Mouse (Mus musculus): ENCODE measurements around the gene Luzp1. TPM values are rescaled to one million over a fixed set of nuclear protein-coding genes. Genes with fewer than 3 reads are reported as not detected.
A peak's percentile ranks its signal among the peaks of the same experiment; 100 is the strongest.

Luzp1 gene
- polyA plus RNA-seq (2016; fragmentation: Nextera tagmentation; extraction: Ambion mirVana) = 108 and 133 TPM in 2 replicates

DNA sequence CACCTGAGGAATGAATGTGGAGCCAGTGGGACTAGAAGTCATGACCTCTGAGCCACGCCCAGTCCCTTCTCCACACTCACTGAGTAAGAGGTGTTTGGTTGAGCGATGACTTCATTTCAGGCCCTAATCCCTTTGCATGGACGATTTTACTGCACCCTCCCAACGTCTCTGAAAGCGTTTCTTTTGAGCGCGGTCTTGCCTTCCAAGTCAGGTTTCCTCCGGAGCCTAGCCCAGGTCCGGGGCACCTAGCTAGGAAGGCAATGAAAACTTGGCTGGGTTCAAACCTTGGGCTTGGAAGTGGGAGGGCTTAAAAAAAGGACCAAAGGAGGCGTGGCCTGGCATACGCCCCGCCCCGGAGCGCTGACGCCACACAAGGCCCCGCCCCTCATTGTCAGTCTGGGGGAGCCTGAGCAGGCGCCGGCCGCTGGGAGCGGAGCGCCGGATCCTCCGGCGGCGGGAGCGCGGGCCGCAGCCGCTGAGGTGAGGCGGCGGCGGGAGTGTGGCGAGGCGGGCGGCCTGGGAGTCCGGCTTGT is at the start of gene Luzp1:
Gene Luzp1, plus strand, starts transcription at position 391 of the 533 bp plus-strand sequence.
- Histone ChIP-seq H3K9me3 (no peaks in the 10 kb centered on the region), H3K27me3 (ENCODE audit: insufficient read depth, poor library complexity, severe bottlenecking) (peaks cover 20% of the 10 kb centered on the region), H3K4me3 (peak within 1 kb of the TSS; percentile 84), H3K4me1 (replicated peaks) (peaks cover 51% of the 10 kb centered on the region), H3K36me3 (no peaks in the 10 kb centered on the region), H3K27ac (peak within 1 kb of the TSS; percentile 95)
- WGBS = 2% methylated on average over 36 of the region's 36 CpGs
- DNase-seq (ENCODE audit: low spot score) = peak; percentile 94

DNA sequence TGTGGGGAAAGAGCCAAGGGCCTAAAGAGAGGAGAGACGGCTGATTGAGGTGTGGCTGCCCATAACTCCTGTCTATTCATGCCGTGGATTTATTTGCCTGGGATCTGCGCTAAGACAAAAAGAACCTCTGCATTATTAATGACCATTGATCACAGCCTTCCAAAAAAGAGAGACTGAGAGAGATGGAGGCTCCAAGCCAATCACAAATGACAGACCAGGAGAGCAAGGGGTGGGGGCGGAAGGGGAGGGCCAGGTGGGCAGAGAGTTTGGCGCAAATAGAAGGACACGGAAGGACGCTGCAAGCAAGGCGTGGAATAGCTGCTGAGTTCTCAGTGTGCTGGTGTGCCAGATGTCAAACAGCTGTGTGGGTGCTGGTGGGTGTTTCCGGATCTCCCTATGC is 46.3 kb upstream of the Luzp1 start, which contains the start of gene Htr1d:
Gene Htr1d, plus strand, starts transcription at position 301 of the 400 bp plus-strand sequence.
- 82% methylated on average over 9 of the region's 9 CpGs for WGBS
- Histone ChIP-seq H3K36me3 (no peaks in the 10 kb centered on the region), H3K27me3 (ENCODE audit: insufficient read depth, poor library complexity, severe bottlenecking) (peaks cover 93% of the 10 kb centered on the region), H3K9me3 (no peaks in the 10 kb centered on the region), H3K4me3 (peak within 1 kb of the TSS; percentile 59), H3K27ac (peak within 1 kb of the TSS; percentile 76), H3K4me1 (replicated peaks) (peaks cover 51% of the 10 kb centered on the region)
- DNase-seq (ENCODE audit: low spot score) = no peak

DNA sequence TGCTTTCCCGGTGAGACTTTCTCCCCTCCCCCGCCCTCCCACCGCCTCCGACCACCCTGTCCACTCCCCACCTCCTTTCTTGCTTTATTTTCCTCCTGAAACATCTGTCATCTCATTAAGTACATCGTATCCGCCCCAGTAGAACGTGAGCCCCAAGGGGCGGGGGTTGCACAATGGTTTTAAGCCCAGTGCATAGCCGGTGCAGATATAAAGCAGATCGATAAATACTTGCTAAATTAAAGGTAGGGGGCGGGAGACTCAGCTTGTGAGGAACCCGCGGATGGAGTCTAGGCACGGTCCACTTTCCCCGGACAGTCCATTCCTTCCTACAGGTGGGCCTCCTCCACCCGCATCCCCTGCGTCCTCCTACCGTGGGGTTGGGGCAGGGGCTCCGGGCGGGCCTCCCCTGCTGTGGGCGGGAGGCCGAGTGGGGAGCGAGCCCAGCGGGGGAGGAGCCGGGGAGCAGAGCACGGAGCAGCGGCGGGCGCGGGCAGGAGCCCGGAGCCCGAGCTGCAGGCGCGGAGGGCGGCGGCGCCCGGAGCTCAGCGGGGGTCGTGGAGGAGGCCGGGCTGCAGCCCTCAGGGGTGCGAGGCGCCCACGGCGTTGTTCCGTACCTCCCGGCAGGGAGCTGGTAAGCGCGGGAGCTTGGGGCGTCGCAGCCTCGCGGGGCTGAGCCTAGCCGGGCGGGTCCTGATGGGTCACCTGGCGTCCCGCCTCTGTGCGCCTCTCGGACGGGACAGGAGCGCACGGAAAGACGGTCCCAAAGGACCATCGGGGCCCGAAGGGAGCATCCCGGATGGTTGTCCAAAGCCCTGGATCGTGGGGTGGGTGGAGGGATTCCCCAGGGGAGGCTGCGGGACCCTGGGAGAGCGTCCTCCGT is 45.2 kb upstream of the Luzp1 start:
- H3K4me3 ChIP-seq = peak overlapping the region; percentile 59
- H3K36me3 ChIP-seq = no peaks in the 10 kb centered on the region
- peaks cover 92% of the 10 kb centered on the region for H3K27me3 ChIP-seq (ENCODE audit: insufficient read depth, poor library complexity, severe bottlenecking)
- H3K9me3 ChIP-seq = no peaks in the 10 kb centered on the region
- peaks cover 44% of the 10 kb centered on the region for H3K4me1 ChIP-seq (replicated peaks)
- peak overlapping the region; percentile 76 for H3K27ac ChIP-seq
- WGBS = 3% methylated on average over 70 of the region's 70 CpGs
- DNase-seq (ENCODE audit: low spot score) = peak; percentile 37

DNA sequence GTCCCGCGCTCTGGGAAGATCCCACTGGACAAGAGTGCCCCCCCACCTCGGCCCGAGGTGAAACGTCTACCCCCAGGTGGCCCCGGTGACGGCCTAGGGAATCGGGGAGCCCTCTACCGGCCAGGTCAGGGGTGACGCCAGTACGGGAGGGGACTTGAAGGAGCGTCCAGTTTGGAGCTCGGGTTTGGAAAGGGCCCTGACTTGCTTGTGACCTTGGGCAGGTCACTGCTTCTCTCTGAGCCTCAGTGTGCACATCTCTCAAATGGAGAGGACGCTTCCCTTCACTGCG is 44.6 kb upstream of the Luzp1 start:
- WGBS = 4% methylated on average over 15 of the region's 15 CpGs
- Histone ChIP-seq H3K4me3 (peak overlapping the region; percentile 59), H3K27me3 (ENCODE audit: insufficient read depth, poor library complexity, severe bottlenecking) (peaks cover 94% of the 10 kb centered on the region), H3K4me1 (replicated peaks) (peaks cover 44% of the 10 kb centered on the region), H3K27ac (peak overlapping the region; percentile 76; the same call in 1 of the 2 replicates), H3K9me3 (no peaks in the 10 kb centered on the region), H3K36me3 (no peaks in the 10 kb centered on the region)
- DNase-seq (ENCODE audit: low spot score) = no peak

DNA sequence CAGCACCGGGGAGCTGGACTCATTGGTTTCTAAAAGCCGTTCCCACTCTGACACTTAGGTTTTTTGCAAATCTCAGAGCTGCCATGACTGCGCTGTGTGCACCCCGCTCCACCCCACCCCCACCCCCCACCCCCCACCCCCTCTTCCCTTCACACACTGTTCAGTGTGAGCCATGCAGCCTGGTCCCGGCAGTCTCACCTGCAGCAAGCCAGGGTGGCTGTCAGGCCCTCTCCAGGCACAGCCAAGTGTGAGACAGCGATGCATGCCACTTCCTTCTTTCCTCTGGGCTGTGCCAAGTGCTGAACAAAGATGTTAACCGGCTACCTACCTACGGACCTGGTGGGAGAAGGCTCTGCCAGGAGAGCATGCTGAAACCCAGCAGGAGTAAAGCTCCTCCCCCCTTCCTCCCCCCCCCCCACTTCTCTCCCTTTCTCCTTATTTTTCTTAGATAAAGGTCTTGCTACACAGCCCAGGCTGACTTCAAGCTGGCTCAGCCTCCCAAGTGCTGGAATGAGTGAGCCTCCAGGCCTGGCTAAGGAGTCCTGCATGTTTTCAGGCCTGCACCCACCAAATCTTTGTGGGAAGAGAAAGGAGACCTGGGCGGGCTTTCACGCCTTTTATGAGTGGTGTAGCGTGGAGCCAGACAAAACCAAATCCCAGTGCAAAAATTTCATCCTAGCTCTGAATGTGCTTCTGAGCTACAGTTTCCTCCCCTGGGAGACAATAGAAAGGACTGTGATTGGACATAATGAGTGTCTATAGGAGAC is 38.8 kb upstream of the Luzp1 start:
- Histone ChIP-seq H3K27ac (peak overlapping the region; percentile 76), H3K9me3 (no peaks in the 10 kb centered on the region)

DNA sequence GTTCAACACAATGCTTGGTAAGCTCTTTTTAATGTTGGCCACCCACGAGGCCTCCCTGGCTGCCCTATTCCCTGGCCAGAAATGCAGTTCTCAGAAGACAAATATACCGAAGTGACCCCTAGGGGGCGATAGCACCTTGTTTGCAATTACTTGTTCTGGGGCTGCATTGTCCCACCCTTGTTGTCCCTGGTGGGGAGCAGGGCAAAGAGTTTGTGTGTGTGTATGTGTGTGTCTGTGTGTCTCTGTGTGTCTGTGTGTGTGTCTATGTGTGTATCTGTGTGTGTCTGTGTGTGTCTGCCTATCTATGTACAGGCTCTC is 38.2 kb upstream of the Luzp1 start:
- H3K27ac ChIP-seq = peak overlapping the region; percentile 76; the same call in 1 of the 2 replicates
- peaks cover 39% of the 10 kb centered on the region for H3K27me3 ChIP-seq (ENCODE audit: insufficient read depth, poor library complexity, severe bottlenecking)
- H3K4me1 ChIP-seq (replicated peaks) = peaks cover 26% of the 10 kb centered on the region
- no peaks in the 10 kb centered on the region for H3K9me3 ChIP-seq
- 0% methylated on average over 3 of the region's 3 CpGs for WGBS
- H3K4me3 ChIP-seq = 0 out of 2 replicates have a peak overlapping the region, but pooled peaks have one; percentile 16
- DNase-seq (ENCODE audit: low spot score) = peak; percentile 79
- no peaks in the 10 kb centered on the region for H3K36me3 ChIP-seq

More for the DNA sequence above, 38.8 kb upstream of the Luzp1 start:
- Histone ChIP-seq H3K4me3 (peak overlapping the region; percentile 16; the same call in 1 of the 2 replicates), H3K36me3 (no peaks in the 10 kb centered on the region), H3K4me1 (replicated peaks) (peaks cover 22% of the 10 kb centered on the region), H3K27me3 (ENCODE audit: insufficient read depth, poor library complexity, severe bottlenecking) (peaks cover 45% of the 10 kb centered on the region)
- 35% methylated on average over 11 of the region's 11 CpGs for WGBS
- no peak for DNase-seq (ENCODE audit: low spot score)

DNA sequence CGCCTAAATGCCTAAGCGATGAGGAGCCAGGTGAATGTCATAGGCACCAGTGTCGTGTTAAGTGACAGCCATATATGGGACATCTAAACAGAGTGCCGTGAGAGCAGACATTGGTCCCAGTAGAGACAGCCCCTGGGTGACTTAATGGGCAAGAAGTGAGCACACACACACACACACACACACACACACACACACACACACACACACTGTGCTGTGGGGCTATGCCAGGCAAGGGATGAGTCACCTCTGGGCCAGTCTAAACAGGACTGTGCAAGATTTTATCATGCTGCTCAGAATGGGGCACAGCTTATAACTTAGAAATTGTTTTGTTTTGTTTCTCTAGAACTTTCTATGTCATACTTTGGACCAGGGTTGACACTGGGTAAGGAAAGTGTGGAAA is 35.5 kb upstream of the Luzp1 start:
- H3K27ac ChIP-seq = no peak overlapping the region
- WGBS = 90% methylated on average over 4 of the region's 4 CpGs
- no peak overlapping the region for H3K4me3 ChIP-seq
- H3K27me3 ChIP-seq (ENCODE audit: insufficient read depth, poor library complexity, severe bottlenecking) = peaks cover 19% of the 10 kb centered on the region
- no peaks in the 10 kb centered on the region for H3K9me3 ChIP-seq
- no peak for DNase-seq (ENCODE audit: low spot score)
- peaks cover 37% of the 10 kb centered on the region for H3K4me1 ChIP-seq (replicated peaks)
- H3K36me3 ChIP-seq = no peaks in the 10 kb centered on the region

DNA sequence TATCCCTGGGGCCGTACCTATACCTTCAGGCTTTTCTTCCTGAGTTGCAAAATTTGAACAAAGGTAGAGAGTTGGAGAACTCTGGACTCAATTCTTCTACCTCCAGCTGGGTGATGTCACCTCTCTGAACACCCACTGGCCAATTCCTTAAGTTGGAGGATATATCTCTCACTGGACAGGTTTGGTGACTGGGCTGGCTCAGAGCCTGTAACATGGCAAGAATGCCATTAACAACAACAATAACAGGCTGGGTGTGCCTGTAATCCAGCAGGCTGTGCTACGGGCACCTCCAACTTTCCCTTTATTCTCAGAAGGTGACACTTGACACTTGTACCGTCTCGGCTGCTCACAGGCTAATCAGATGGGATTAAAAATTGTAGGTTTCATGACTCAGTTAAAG is 30.5 kb upstream of the Luzp1 start:
- no peak for DNase-seq (ENCODE audit: low spot score)
- Histone ChIP-seq H3K4me3 (no peak overlapping the region), H3K9me3 (no peaks in the 10 kb centered on the region), H3K27me3 (ENCODE audit: insufficient read depth, poor library complexity, severe bottlenecking) (no peaks in the 10 kb centered on the region), H3K27ac (no peak overlapping the region), H3K36me3 (no peaks in the 10 kb centered on the region), H3K4me1 (replicated peaks) (peaks cover 15% of the 10 kb centered on the region)
- WGBS = 70% methylated on average over 4 of the region's 4 CpGs

DNA sequence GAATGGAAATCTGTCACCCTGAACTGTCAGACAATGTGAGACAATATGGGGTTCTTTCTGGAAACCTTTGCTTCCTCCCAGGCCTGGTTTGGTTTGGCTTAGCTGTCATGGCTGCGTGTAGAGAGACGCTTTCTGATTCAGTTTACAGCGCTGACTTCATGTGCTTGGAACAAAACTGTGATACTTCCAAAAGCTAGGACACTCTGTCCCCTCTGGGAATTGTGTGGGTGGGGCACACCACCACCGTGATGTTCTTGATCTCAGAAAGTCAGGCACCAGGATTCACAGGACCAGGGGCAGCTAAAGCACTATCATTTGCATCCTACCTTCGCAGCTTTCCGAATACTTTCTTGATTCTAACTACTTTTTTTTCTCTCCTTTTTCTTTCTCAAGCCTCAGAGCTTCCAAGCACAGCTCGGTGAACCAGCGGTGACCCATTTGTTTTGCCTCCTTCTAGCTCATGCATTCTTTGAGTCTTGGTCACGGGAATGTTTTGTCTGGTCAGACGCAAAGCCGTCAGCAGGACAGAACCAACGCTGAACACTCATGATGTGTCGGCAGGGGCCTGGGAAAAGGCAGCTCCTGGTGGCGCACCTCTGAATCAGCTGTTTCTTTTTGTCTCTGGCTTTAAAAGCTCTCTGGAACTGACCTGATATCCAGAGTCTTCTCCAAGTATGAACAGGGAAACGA is 28.1 kb upstream of the Luzp1 start:
- Histone ChIP-seq H3K27me3 (ENCODE audit: insufficient read depth, poor library complexity, severe bottlenecking) (no peaks in the 10 kb centered on the region), H3K27ac (no peak overlapping the region), H3K9me3 (no peaks in the 10 kb centered on the region), H3K4me1 (replicated peaks) (peaks cover 9% of the 10 kb centered on the region), H3K36me3 (no peaks in the 10 kb centered on the region), H3K4me3 (no peak overlapping the region)
- 69% methylated on average over 15 of the region's 15 CpGs for WGBS
- DNase-seq (ENCODE audit: low spot score) = no peak

DNA sequence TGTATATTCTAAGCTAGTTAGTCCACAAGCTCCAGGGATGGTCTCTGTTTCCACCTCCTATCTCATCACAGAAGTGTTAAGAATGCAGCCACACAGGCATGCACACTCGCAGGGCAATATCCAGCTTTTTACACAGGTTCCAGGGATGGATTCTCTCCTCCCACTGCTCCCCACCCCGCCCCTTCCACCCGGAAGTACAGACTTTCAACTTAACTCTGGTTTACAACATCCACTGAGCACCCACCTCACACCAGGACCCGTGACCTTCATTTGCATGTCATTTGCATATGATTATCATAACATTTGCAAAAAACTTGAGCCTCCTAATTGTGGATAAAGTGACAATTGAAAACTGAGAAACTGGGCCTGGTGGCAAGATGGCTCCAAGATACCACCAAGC is 25.0 kb upstream of the Luzp1 start:
- DNase-seq (ENCODE audit: low spot score) = no peak
- WGBS = 78% methylated on average over 4 of the region's 4 CpGs

DNA sequence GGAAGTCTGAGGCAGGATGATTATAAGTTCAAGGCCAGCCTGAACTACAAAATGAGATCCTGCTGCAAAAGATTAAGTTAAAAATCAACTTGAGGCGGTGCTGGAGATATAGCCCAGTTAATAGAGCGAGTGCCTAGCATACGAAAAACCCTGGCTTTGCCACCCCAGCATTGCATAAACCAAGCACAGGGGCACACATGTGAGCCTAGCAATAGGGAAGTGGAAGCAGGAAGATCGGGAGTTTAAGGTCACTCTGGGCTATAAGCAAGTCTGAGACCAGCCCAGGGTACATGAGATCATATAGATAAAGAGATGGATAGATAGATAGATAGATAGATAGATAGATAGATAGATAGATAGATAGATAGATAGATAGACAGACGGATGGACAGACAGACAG is 19.8 kb upstream of the Luzp1 start:
- no peak overlapping the region for H3K27ac ChIP-seq
- 89% methylated on average over 5 of the region's 5 CpGs for WGBS

More for the DNA sequence above, 25.0 kb upstream of the Luzp1 start:
- Histone ChIP-seq H3K4me3 (no peak overlapping the region), H3K9me3 (no peaks in the 10 kb centered on the region), H3K36me3 (no peaks in the 10 kb centered on the region), H3K27ac (no peak overlapping the region), H3K27me3 (ENCODE audit: insufficient read depth, poor library complexity, severe bottlenecking) (no peaks in the 10 kb centered on the region), H3K4me1 (replicated peaks) (no peaks in the 10 kb centered on the region; the same call in 1 of the 2 replicates)

DNA sequence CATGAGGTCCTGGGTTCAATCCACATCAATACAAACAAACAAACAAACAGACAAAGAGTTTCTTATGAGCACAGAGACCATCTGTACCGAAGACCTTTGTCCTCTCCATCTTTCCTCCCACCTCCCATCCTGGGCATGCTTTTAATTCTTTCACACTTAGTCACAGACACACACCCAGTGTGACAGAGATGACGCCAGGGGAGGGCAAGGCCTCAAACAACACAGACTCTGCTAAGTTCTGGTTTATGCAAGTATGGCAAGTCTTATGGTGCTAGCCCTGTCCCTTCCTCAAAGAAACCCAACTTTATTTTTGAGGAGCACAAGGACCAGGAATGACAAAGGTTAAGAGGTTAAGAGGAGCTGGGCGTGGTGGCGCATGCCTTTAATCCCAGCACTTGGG is 19.3 kb upstream of the Luzp1 start:
- DNase-seq (ENCODE audit: low spot score) = no peak
- no peaks in the 10 kb centered on the region for H3K27me3 ChIP-seq (ENCODE audit: insufficient read depth, poor library complexity, severe bottlenecking)
- no peaks in the 10 kb centered on the region for H3K9me3 ChIP-seq
- H3K27ac ChIP-seq = no peak overlapping the region
- H3K4me1 ChIP-seq (replicated peaks) = peaks cover 14% of the 10 kb centered on the region
- 85% methylated on average over 4 of the region's 4 CpGs for WGBS
- no peaks in the 10 kb centered on the region for H3K36me3 ChIP-seq
- H3K4me3 ChIP-seq = no peak overlapping the region

More for the DNA sequence above, 19.8 kb upstream of the Luzp1 start:
- no peak for DNase-seq (ENCODE audit: low spot score)
- no peaks in the 10 kb centered on the region for H3K9me3 ChIP-seq
- no peak overlapping the region for H3K4me3 ChIP-seq
- H3K36me3 ChIP-seq = no peaks in the 10 kb centered on the region
- peaks cover 10% of the 10 kb centered on the region for H3K4me1 ChIP-seq (replicated peaks)
- H3K27me3 ChIP-seq (ENCODE audit: insufficient read depth, poor library complexity, severe bottlenecking) = no peaks in the 10 kb centered on the region
